15 mouse cellular contexts compared by ENCODE assay signal in the genomic region with DNA sequence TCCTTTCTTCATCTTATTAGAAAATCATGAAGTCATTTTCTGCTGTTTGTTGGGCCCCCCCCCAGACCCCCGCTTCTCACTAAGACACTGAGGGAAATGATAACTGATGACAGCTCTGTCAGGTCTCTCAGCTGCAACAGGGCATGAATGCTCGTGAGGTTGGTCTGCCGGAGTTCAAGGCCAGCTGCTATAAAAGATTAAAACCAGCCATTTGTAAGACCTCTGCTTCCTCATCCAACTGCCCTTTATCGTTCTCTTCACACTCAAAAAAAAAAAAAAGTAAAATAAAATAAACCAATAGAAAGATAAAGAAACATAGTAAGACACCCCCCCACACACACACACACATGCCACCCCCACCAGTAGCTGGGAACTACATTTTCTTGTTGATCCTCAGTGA.
"Had no signal": no experiment of that assay in that cellular context is flagged by ENCODE, and none has a peak within 500 bp of the region (broad histone marks: within the 10 kb centered on the region; RNA-seq: fewer than 3 reads in every experiment).

No protein-coding gene starts in this region.

- H3K4me3 ChIP-seq: neural tube, embryonic 15.5 days; stomach, embryonic 15.5 days had no signal

- H3K27ac ChIP-seq: neural tube, embryonic 15.5 days; stomach, embryonic 15.5 days; stomach, postnatal 0 days had no signal

- H3K36me3 ChIP-seq: neural tube, embryonic 15.5 days; stomach, embryonic 15.5 days had no signal

- H3K4me2 ChIP-seq: neural tube, embryonic 15.5 days; stomach, embryonic 15.5 days had no signal

- H3K9me3 ChIP-seq: neural tube, embryonic 15.5 days; stomach, embryonic 15.5 days had no signal

- DNase-seq: retina, postnatal 1 day; right cerebral cortex, adult 18-20 months; right cerebral cortex, postnatal 14 days; right cerebral cortex, postnatal 25 days; right cerebral cortex, postnatal 4 days; spleen, adult 18-20 months; thymus, adult 18-20 months; thymus, adult 2 months; thymus, postnatal 14 days; thymus, postnatal 25 days; thymus, postnatal 36 days; thymus, postnatal 4 days had no signal

- H3K9ac ChIP-seq: neural tube, embryonic 15.5 days; stomach, embryonic 15.5 days had no signal

- H3K27me3 ChIP-seq: stomach, embryonic 15.5 days had no signal
